Mouse (Mus musculus): Measurements from ENCODE around the gene Btf3l4.

- TF ChIP-seq HCFC1 (IDR thresholded peaks at IDR 0.05; ENCODE audit: borderline replicate concordance, insufficient read depth, low read length) = no peak
- TF ChIP-seq MAFK (IDR thresholded peaks at IDR 0.05; ENCODE audit: insufficient read depth, low read depth, low read length) = 0 out of 2 replicates have a peak, but pooled peaks have one; percentile 40
Observed at GRCm38 (mm10) chr4:108834115-108834970, 929 bp upstream of the Btf3l4 start, which contains the start of gene Txndc12.
